ENCODE assay signal across 8 mouse cellular contexts in genomic region chr12:108422858-108423631, GRCm38 (mm10). TPM values are rescaled to one million over a fixed set of nuclear protein-coding genes. Genes with fewer than 3 reads are reported as not detected.
DNase-seq lines count a peak whose midpoint lies in the region; ATAC-seq and TF ChIP-seq lines count a peak whose summit lies in the region.

No protein-coding gene starts in this region.

- DNase-seq in NIH3T3 (ENCODE audit: low read depth) = peak; percentile 95
- DNase-seq in cerebellum, adult 9-10 months = peak; percentile 89
- DNase-seq in frontal cortex, postnatal 14 days (ENCODE audit: low spot score in 2 of 2) = peak; percentile 71 to 79
- peak; percentile 87 for DNase-seq in layer of hippocampus, postnatal 14 days (ENCODE audit: low spot score in 2 of 2)
- DNase-seq in lung, postnatal 0 days (ENCODE audit: low spot score) = peak; percentile 95
- DNase-seq in retina, adult 2 months (ENCODE audit: low read depth, low spot score) = peak; percentile 64
- peak; percentile 79 to 86 for DNase-seq in urinary bladder, adult 18-20 months (ENCODE audit: low spot score in 2 of 2)

- peak overlapping the region; percentile 85 for H3K9ac ChIP-seq in hindbrain, embryonic 12.5 days
- H3K9ac ChIP-seq in lung, postnatal 0 days (replicated peaks; ENCODE audit: low read depth) = peak overlapping the region; percentile 75

- no peak for TF ChIP-seq EP300 in lung, postnatal 0 days (IDR thresholded peaks at IDR 0.05)

- H3K27ac ChIP-seq in hindbrain, embryonic 12.5 days = peak overlapping the region; percentile 94
- H3K27ac ChIP-seq in lung, postnatal 0 days (ENCODE audit: low read length) = peak overlapping the region; percentile 84

- peak overlapping the region; percentile 79 for H3K4me3 ChIP-seq in hindbrain, embryonic 12.5 days
- H3K4me3 ChIP-seq in lung, postnatal 0 days (ENCODE audit: low read depth, low read length) = peak overlapping the region; percentile 79

- H3K9me3 ChIP-seq in hindbrain, embryonic 12.5 days (replicated peaks) = no peaks in the 10 kb centered on the region
- no peaks in the 10 kb centered on the region for H3K9me3 ChIP-seq in lung, postnatal 0 days (ENCODE audit: low read length)

- H3K4me2 ChIP-seq in hindbrain, embryonic 12.5 days (replicated peaks) = peak overlapping the region; percentile 65
- peak overlapping the region; percentile 89 for H3K4me2 ChIP-seq in lung, postnatal 0 days (replicated peaks; ENCODE audit: low read depth, low read length)

- WGBS in hindbrain, embryonic 12.5 days = under 1% methylated on average over 86 of the region's 90 CpGs
- 2% methylated on average over 71 of the region's 90 CpGs for WGBS in lung, postnatal 0 days

- ATAC-seq in hindbrain, embryonic 12.5 days (ENCODE audit: low FRiP score) = peak; percentile 95
- peak; percentile 94 for ATAC-seq in lung, postnatal 0 days

- H3K36me3 ChIP-seq in hindbrain, embryonic 12.5 days = no peaks in the 10 kb centered on the region
- H3K36me3 ChIP-seq in lung, postnatal 0 days (ENCODE audit: insufficient read depth, low read length) = no peaks in the 10 kb centered on the region; the same call in 1 of the 2 replicates

- no peaks in the 10 kb centered on the region for H3K27me3 ChIP-seq in hindbrain, embryonic 12.5 days
- H3K27me3 ChIP-seq in lung, postnatal 0 days (replicated peaks; ENCODE audit: insufficient read depth, low read length) = no peaks in the 10 kb centered on the region

- peaks cover 27% of the 10 kb centered on the region for H3K4me1 ChIP-seq in hindbrain, embryonic 12.5 days
- H3K4me1 ChIP-seq in lung, postnatal 0 days (ENCODE audit: insufficient read depth, low read depth, low read length) = no peaks in the 10 kb centered on the region

- peak; percentile 42; the same call in 1 of the 2 replicates for TF ChIP-seq CTCF in lung, postnatal 0 days (IDR thresholded peaks at IDR 0.05)

RNA-seq across cellular contexts. Expression of gene Eml1, which starts 52.3 kb away (rescaled TPM):
- 71.8 and 73.0 TPM in 2 replicates for polyA plus RNA-seq in hindbrain, embryonic 12.5 days (2016; fragmentation: Nextera tagmentation; extraction: Ambion mirVana)
- total RNA-seq in layer of hippocampus, postnatal 14 days (2021) = 10 to 100 TPM; 55.0 to 55.4 TPM
- 55.0 and 68.7 TPM in 2 replicates for polyA plus RNA-seq in lung, postnatal 0 days (2015; fragmentation: Nextera tagmentation; extraction: Ambion mirVana)

Comparison
In these comparisons a context has a peak if more than half of its experiments do, and no peak if none do; other contexts are left out.
1. Peak in every context shown above with its lines: DNase-seq, ATAC-seq, H3K4me3 ChIP-seq and H3K27ac ChIP-seq.